Mouse (Mus musculus): Measurements from ENCODE around the gene Atrnl1. TPM values are rescaled to one million over a fixed set of nuclear protein-coding genes. Genes with fewer than 3 reads are reported as not detected.
"Not testable (repeated sequence)": the region's sequence is repeated elsewhere in the genome, so short reads cannot be mapped to it uniquely, and the experiment has no call there.

Atrnl1 gene
- polyA plus RNA-seq, 1 experiment from 2014 or later: 5.7 TPM

GRCm38 (mm10) chr19:57991099-57991760 is 380.4 kb downstream of the Atrnl1 start:
- H3K36me3 ChIP-seq (ENCODE audit: inconsistent target): no peaks in the 10 kb centered on the region
- H3K4me3 ChIP-seq (ENCODE audit: inconsistent target): no peak overlapping the region
- no peaks in the 10 kb centered on the region for H3K79me2 ChIP-seq (ENCODE audit: inconsistent target)
- WGBS (ENCODE audit: missing documents): 79% methylated on average over 14 of the region's 14 CpGs
- no peak overlapping the region for H3K27ac ChIP-seq

GRCm38 (mm10) chr19:57994174-57994833 is 383.5 kb downstream of the Atrnl1 start:
- not testable (repeated sequence) for H3K79me2 ChIP-seq (ENCODE audit: inconsistent target); H3K27ac ChIP-seq; H3K4me3 ChIP-seq (ENCODE audit: inconsistent target); H3K36me3 ChIP-seq (ENCODE audit: inconsistent target)
- WGBS (ENCODE audit: missing documents): 28% methylated on average over 15 of the region's 15 CpGs

GRCm38 (mm10) chr19:57995015-57995414 is 384.2 kb downstream of the Atrnl1 start:
- 98% methylated on average over 7 of the region's 8 CpGs for WGBS (ENCODE audit: missing documents)
- H3K4me3 ChIP-seq (ENCODE audit: inconsistent target): no peak overlapping the region
- no peaks in the 10 kb centered on the region for H3K36me3 ChIP-seq (ENCODE audit: inconsistent target)
- H3K79me2 ChIP-seq (ENCODE audit: inconsistent target): no peaks in the 10 kb centered on the region
- no peak overlapping the region for H3K27ac ChIP-seq

GRCm38 (mm10) chr19:57997961-57998360 is 387.1 kb downstream of the Atrnl1 start:
- 68% methylated on average over 4 of the region's 4 CpGs for WGBS (ENCODE audit: missing documents)
- Histone ChIP-seq H3K27ac (no peak overlapping the region), H3K4me3 (ENCODE audit: inconsistent target) (no peak overlapping the region), H3K36me3 (ENCODE audit: inconsistent target) (no peaks in the 10 kb centered on the region), H3K79me2 (ENCODE audit: inconsistent target) (no peaks in the 10 kb centered on the region)

- Histone ChIP-seq H3K27ac (no peak overlapping the region), H3K79me2 (ENCODE audit: inconsistent target) (no peaks in the 10 kb centered on the region), H3K36me3 (ENCODE audit: inconsistent target) (no peaks in the 10 kb centered on the region), H3K4me3 (ENCODE audit: inconsistent target) (no peak overlapping the region)
- WGBS (ENCODE audit: missing documents): 100% methylated on average over 1 of the region's 1 CpGs
Measured at GRCm38 (mm10) chr19:58011636-58012035, 400.8 kb downstream of the Atrnl1 start.

- no peak overlapping the region for H3K4me3 ChIP-seq (ENCODE audit: inconsistent target)
- no peaks in the 10 kb centered on the region for H3K36me3 ChIP-seq (ENCODE audit: inconsistent target)
- 100% methylated on average over 6 of the region's 6 CpGs for WGBS (ENCODE audit: missing documents)
- H3K79me2 ChIP-seq (ENCODE audit: inconsistent target): no peaks in the 10 kb centered on the region
- no peak overlapping the region for H3K27ac ChIP-seq
Measured at GRCm38 (mm10) chr19:58015741-58016140, 404.9 kb downstream of the Atrnl1 start.

GRCm38 (mm10) chr19:58016561-58017453 is 406.0 kb downstream of the Atrnl1 start:
- WGBS (ENCODE audit: missing documents): 91% methylated on average over 9 of the region's 9 CpGs
- Histone ChIP-seq H3K27ac (no peak overlapping the region), H3K36me3 (ENCODE audit: inconsistent target) (no peaks in the 10 kb centered on the region), H3K79me2 (ENCODE audit: inconsistent target) (no peaks in the 10 kb centered on the region), H3K4me3 (ENCODE audit: inconsistent target) (no peak overlapping the region)

- no peak overlapping the region for H3K27ac ChIP-seq
- 94% methylated on average over 3 of the region's 3 CpGs for WGBS (ENCODE audit: missing documents)
- H3K79me2 ChIP-seq (ENCODE audit: inconsistent target): no peaks in the 10 kb centered on the region
- H3K4me3 ChIP-seq (ENCODE audit: inconsistent target): no peak overlapping the region
- H3K36me3 ChIP-seq (ENCODE audit: inconsistent target): no peaks in the 10 kb centered on the region
Measured at GRCm38 (mm10) chr19:58017468-58017867, 406.6 kb downstream of the Atrnl1 start.

- Histone ChIP-seq H3K79me2 (ENCODE audit: inconsistent target) (no peaks in the 10 kb centered on the region), H3K4me3 (ENCODE audit: inconsistent target) (no peak overlapping the region), H3K36me3 (ENCODE audit: inconsistent target) (no peaks in the 10 kb centered on the region), H3K27ac (no peak overlapping the region)
- WGBS (ENCODE audit: missing documents): 84% methylated on average over 5 of the region's 5 CpGs
Measured at GRCm38 (mm10) chr19:58018698-58019097, 407.9 kb downstream of the Atrnl1 start.

GRCm38 (mm10) chr19:58021514-58022284 is 410.9 kb downstream of the Atrnl1 start:
- no peak overlapping the region for H3K27ac ChIP-seq
- 88% methylated on average over 8 of the region's 8 CpGs for WGBS (ENCODE audit: missing documents)
- no peaks in the 10 kb centered on the region for H3K36me3 ChIP-seq (ENCODE audit: inconsistent target)
- no peak overlapping the region for H3K4me3 ChIP-seq (ENCODE audit: inconsistent target)
- no peaks in the 10 kb centered on the region for H3K79me2 ChIP-seq (ENCODE audit: inconsistent target)

GRCm38 (mm10) chr19:58023216-58023825 is 412.5 kb downstream of the Atrnl1 start:
- H3K4me3 ChIP-seq (ENCODE audit: inconsistent target): no peak overlapping the region
- 83% methylated on average over 14 of the region's 14 CpGs for WGBS (ENCODE audit: missing documents)
- H3K36me3 ChIP-seq (ENCODE audit: inconsistent target): no peaks in the 10 kb centered on the region
- no peak overlapping the region for H3K27ac ChIP-seq
- no peaks in the 10 kb centered on the region for H3K79me2 ChIP-seq (ENCODE audit: inconsistent target)

- Histone ChIP-seq H3K4me3 (ENCODE audit: inconsistent target) (no peak overlapping the region), H3K36me3 (ENCODE audit: inconsistent target) (no peaks in the 10 kb centered on the region), H3K79me2 (ENCODE audit: inconsistent target) (no peaks in the 10 kb centered on the region), H3K27ac (no peak overlapping the region)
- 86% methylated on average over 2 of the region's 2 CpGs for WGBS (ENCODE audit: missing documents)
Measured at GRCm38 (mm10) chr19:58025053-58025452, 414.2 kb downstream of the Atrnl1 start.

- no peaks in the 10 kb centered on the region for H3K79me2 ChIP-seq (ENCODE audit: inconsistent target)
- H3K27ac ChIP-seq: no peak overlapping the region
- H3K36me3 ChIP-seq (ENCODE audit: inconsistent target): no peaks in the 10 kb centered on the region
- WGBS (ENCODE audit: missing documents): 97% methylated on average over 2 of the region's 2 CpGs
- no peak overlapping the region for H3K4me3 ChIP-seq (ENCODE audit: inconsistent target)
Measured at GRCm38 (mm10) chr19:58029661-58030060, 418.8 kb downstream of the Atrnl1 start.

- Histone ChIP-seq H3K36me3 (ENCODE audit: inconsistent target) (no peaks in the 10 kb centered on the region), H3K27ac (no peak overlapping the region), H3K79me2 (ENCODE audit: inconsistent target) (no peaks in the 10 kb centered on the region), H3K4me3 (ENCODE audit: inconsistent target) (no peak overlapping the region)
- WGBS (ENCODE audit: missing documents): 100% methylated on average over 5 of the region's 5 CpGs
Measured at GRCm38 (mm10) chr19:58033241-58033640, 422.4 kb downstream of the Atrnl1 start.
